In the genomic region with DNA sequence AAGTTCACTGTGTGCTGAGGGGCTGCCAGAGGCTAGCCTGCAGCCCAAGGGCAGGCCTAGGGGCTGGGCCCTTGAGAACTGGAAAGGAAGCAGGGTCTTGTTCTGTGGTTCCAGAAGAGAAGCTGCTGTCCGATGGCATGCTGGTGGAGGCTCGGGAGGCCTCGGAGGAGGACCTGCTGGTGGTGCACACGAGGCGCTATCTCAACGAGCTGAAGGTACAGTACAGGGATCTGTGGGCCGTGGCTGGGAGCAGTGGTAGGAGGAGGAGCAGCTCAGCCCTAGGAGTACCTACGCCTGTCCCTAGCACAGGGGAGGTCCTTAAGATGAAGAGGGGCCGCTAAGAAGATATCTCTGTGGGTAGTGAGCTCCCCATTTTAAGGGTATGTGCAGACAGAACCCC, we compare ENCODE assay signal across 10 mouse cellular contexts. TPM values are rescaled to one million over a fixed set of nuclear protein-coding genes. Genes with fewer than 3 reads are reported as not detected.
A peak's percentile ranks its signal among the peaks of the same experiment; 100 is the strongest.
DNase-seq lines count a peak whose midpoint lies in the region; ATAC-seq and TF ChIP-seq lines count a peak whose summit lies in the region.
"Had no signal": no experiment of that assay in that cellular context is flagged by ENCODE, and none has a peak within 500 bp of the region (broad histone marks: within the 10 kb centered on the region; RNA-seq: fewer than 3 reads in every experiment).

No protein-coding gene starts in this region.

- H3K36me3 ChIP-seq in forebrain, embryonic 16.5 days (ENCODE audit: control insufficient read depth, insufficient read depth): no peaks in the 10 kb centered on the region
- no peaks in the 10 kb centered on the region for H3K36me3 ChIP-seq in limb, embryonic 15.5 days
- H3K36me3 ChIP-seq in neural tube, embryonic 13.5 days: peaks cover 4% of the 10 kb centered on the region; the same call in 1 of the 2 replicates

- peak overlapping the region; percentile 93 for H3K27ac ChIP-seq in layer of hippocampus, adult 2 months
- no peak overlapping the region for H3K27ac ChIP-seq in forebrain, embryonic 16.5 days (ENCODE audit: low read length)
- peak overlapping the region; percentile 34; the same call in 1 of the 2 replicates for H3K27ac ChIP-seq in limb, embryonic 15.5 days
- H3K27ac ChIP-seq in neural tube, embryonic 13.5 days (replicated peaks): 0 out of 2 replicates have a peak overlapping the region, but pooled peaks have one; percentile 23

- H3K4me3 ChIP-seq in layer of hippocampus, adult 2 months: peak overlapping the region; percentile 84
- no peak overlapping the region for H3K4me3 ChIP-seq in forebrain, embryonic 16.5 days (replicated peaks; ENCODE audit: low read length)
- no peak overlapping the region for H3K4me3 ChIP-seq in limb, embryonic 15.5 days
- 0 out of 2 replicates have a peak overlapping the region, but pooled peaks have one; percentile 6 for H3K4me3 ChIP-seq in neural tube, embryonic 13.5 days

- no peak for DNase-seq in layer of hippocampus, adult 2 months (ENCODE audit: low spot score in 2 of 2)
- no peak for DNase-seq in layer of hippocampus, postnatal 36 days
- no peak for DNase-seq in ovary, postnatal 36 days (ENCODE audit: low spot score)
- DNase-seq: gastrocnemius, postnatal 36 days; thymus, adult 18-20 months had no signal

- H3K4me2 ChIP-seq in forebrain, embryonic 16.5 days (ENCODE audit: low read length): peak overlapping the region; percentile 10
- no peak overlapping the region for H3K4me2 ChIP-seq in limb, embryonic 15.5 days
- H3K4me2 ChIP-seq in neural tube, embryonic 13.5 days: peak overlapping the region; percentile 87

- WGBS in forebrain, embryonic 16.5 days: 87% methylated on average over 9 of the region's 9 CpGs
- 80% methylated on average over 9 of the region's 9 CpGs for WGBS in limb, embryonic 15.5 days
- 75% methylated on average over 9 of the region's 9 CpGs for WGBS in neural tube, embryonic 13.5 days

- no peaks in the 10 kb centered on the region for H3K9me3 ChIP-seq in forebrain, embryonic 16.5 days (ENCODE audit: control insufficient read depth, low read length)
- no peaks in the 10 kb centered on the region for H3K9me3 ChIP-seq in limb, embryonic 15.5 days
- H3K9me3 ChIP-seq in neural tube, embryonic 13.5 days: no peaks in the 10 kb centered on the region

- peaks cover 54% of the 10 kb centered on the region for H3K4me1 ChIP-seq in forebrain, embryonic 16.5 days (replicated peaks; ENCODE audit: control insufficient read depth, insufficient read depth, low read length)
- H3K4me1 ChIP-seq in limb, embryonic 15.5 days: peaks cover 53% of the 10 kb centered on the region
- H3K4me1 ChIP-seq in neural tube, embryonic 13.5 days (replicated peaks): peaks cover 81% of the 10 kb centered on the region

- no peaks in the 10 kb centered on the region for H3K27me3 ChIP-seq in forebrain, embryonic 16.5 days (replicated peaks; ENCODE audit: control insufficient read depth, insufficient read depth, low read length)
- H3K27me3 ChIP-seq in limb, embryonic 15.5 days: no peaks in the 10 kb centered on the region
- H3K27me3 ChIP-seq in neural tube, embryonic 13.5 days: no peaks in the 10 kb centered on the region
- H3K27me3 ChIP-seq: Patski had no signal

- peak overlapping the region; percentile 5; the same call in 1 of the 2 replicates for H3K9ac ChIP-seq in forebrain, embryonic 16.5 days (replicated peaks; ENCODE audit: low read depth, low read length)
- no peak overlapping the region for H3K9ac ChIP-seq in limb, embryonic 15.5 days
- peak overlapping the region; percentile 50; the same call in 1 of the 2 replicates for H3K9ac ChIP-seq in neural tube, embryonic 13.5 days

- no peak for TF ChIP-seq CTCF in layer of hippocampus, adult 2 months (conservative IDR thresholded peaks at IDR 0.05)

- ATAC-seq in forebrain, embryonic 16.5 days: no peak
- no peak for ATAC-seq in limb, embryonic 15.5 days (ENCODE audit: insufficient number of reproducible peaks, low FRiP score, low TSS enrichment, low read depth)
- ATAC-seq in neural tube, embryonic 13.5 days (ENCODE audit: low read depth): no peak
- no peak for ATAC-seq in megakaryocyte progenitor cell, adult 5-6 weeks (replicated peaks; ENCODE audit: poor library complexity)
- ATAC-seq: Patski had no signal

RNA-seq across cellular contexts. Expression of gene Hdac11, which starts 2.6 kb away (rescaled TPM):
- total RNA-seq in layer of hippocampus, adult 2 months (2021): 100 to 1,000 TPM; 154 to 156 TPM
- total RNA-seq in layer of hippocampus, postnatal 36 days (2021): 100 to 1,000 TPM; 143 to 159 TPM
- 21.0 and 30.7 TPM in 2 replicates for polyA plus RNA-seq in forebrain, embryonic 16.5 days (2015; fragmentation: Nextera tagmentation; extraction: Ambion mirVana)
- 13.5 and 13.9 TPM in 2 replicates for polyA plus RNA-seq in limb, embryonic 15.5 days (2015; fragmentation: Nextera tagmentation; extraction: Ambion mirVana)
- 30.6 TPM in 2 replicates for polyA plus RNA-seq in neural tube, embryonic 13.5 days (2015; fragmentation: Nextera tagmentation; extraction: Ambion mirVana)
- 0.77 and 1.1 TPM in 2 replicates for total RNA-seq in megakaryocyte progenitor cell, adult 5-6 weeks (2015)
- total RNA-seq in megakaryocyte progenitor cell, adult 5-6 weeks (2017): 1.2 and 1.4 TPM in 2 replicates

RNA-seq across cellular contexts. Expression of gene Nup210, which starts 42.4 kb away (rescaled TPM):
- 10 to 100 TPM; 19.9 to 22.3 TPM for total RNA-seq in layer of hippocampus, adult 2 months (2021)
- total RNA-seq in layer of hippocampus, postnatal 36 days (2021): 10 to 100 TPM; 19.1 to 24.7 TPM
- 18.4 and 21.1 TPM in 2 replicates for polyA plus RNA-seq in forebrain, embryonic 16.5 days (2015; fragmentation: Nextera tagmentation; extraction: Ambion mirVana)
- polyA plus RNA-seq in limb, embryonic 15.5 days (2015; fragmentation: Nextera tagmentation; extraction: Ambion mirVana): 11.3 and 11.6 TPM in 2 replicates
- polyA plus RNA-seq in neural tube, embryonic 13.5 days (2015; fragmentation: Nextera tagmentation; extraction: Ambion mirVana): 12.5 and 14.2 TPM in 2 replicates
- total RNA-seq in megakaryocyte progenitor cell, adult 5-6 weeks (2015): 157 and 167 TPM in 2 replicates
- 173 and 176 TPM in 2 replicates for total RNA-seq in megakaryocyte progenitor cell, adult 5-6 weeks (2017)

RNA-seq across cellular contexts. Expression of gene Fbln2, which starts 53.2 kb away (rescaled TPM):
- 10 to 100 TPM in 1 of 2 experiments, 1 to 10 TPM in 1; 8.1 to 10.8 TPM for total RNA-seq in layer of hippocampus, adult 2 months (2021)
- total RNA-seq in layer of hippocampus, postnatal 36 days (2021): 10 to 100 TPM in 1 of 2 experiments, 1 to 10 TPM in 1; 9.3 to 10.3 TPM
- 17.6 and 20.3 TPM in 2 replicates for polyA plus RNA-seq in forebrain, embryonic 16.5 days (2015; fragmentation: Nextera tagmentation; extraction: Ambion mirVana)
- polyA plus RNA-seq in limb, embryonic 15.5 days (2015; fragmentation: Nextera tagmentation; extraction: Ambion mirVana): 297 and 305 TPM in 2 replicates
- polyA plus RNA-seq in neural tube, embryonic 13.5 days (2015; fragmentation: Nextera tagmentation; extraction: Ambion mirVana): 34.4 and 37.7 TPM in 2 replicates
- total RNA-seq in megakaryocyte progenitor cell, adult 5-6 weeks (2015): not detected in 2 replicates
- total RNA-seq in megakaryocyte progenitor cell, adult 5-6 weeks (2017): not detected in 2 replicates

Comparison
In these comparisons a context has a peak if more than half of its experiments do, and no peak if none do; other contexts are left out.
1. H3K4me3 ChIP-seq: peak in layer of hippocampus, adult 2 months (single experiment) and neural tube, embryonic 13.5 days (single experiment); none in forebrain, embryonic 16.5 days (single experiment) and limb, embryonic 15.5 days (single experiment).
2. RNA of gene Hdac11, which starts 2.6 kb away (total RNA-seq): 143 to 159 TPM in layer of hippocampus, postnatal 36 days and 154 to 156 TPM in layer of hippocampus, adult 2 months; 0.77 to 1.4 TPM in megakaryocyte progenitor cell, adult 5-6 weeks; every median in the first group is over 10 times any median in the second.
3. RNA of gene Nup210, which starts 42.4 kb away (total RNA-seq): 157 to 176 TPM in megakaryocyte progenitor cell, adult 5-6 weeks; 19.1 to 24.7 TPM in layer of hippocampus, postnatal 36 days and 19.9 to 22.3 TPM in layer of hippocampus, adult 2 months; every median in the first group is over 4 times any median in the second.
4. RNA of gene Fbln2, which starts 53.2 kb away (total RNA-seq): 8.1 to 10.8 TPM in layer of hippocampus, adult 2 months and 9.3 to 10.3 TPM in layer of hippocampus, postnatal 36 days; not detected in megakaryocyte progenitor cell, adult 5-6 weeks; every median in the first group is over 4 times any median in the second.